In genomic region chr10:122883823-122884743, GRCm38 (mm10) we compare ENCODE assay signal across 8 mouse cellular contexts.
A peak's percentile ranks its signal among the peaks of the same experiment; 100 is the strongest.
DNase-seq lines count a peak whose midpoint lies in the region; ATAC-seq and TF ChIP-seq lines count a peak whose summit lies in the region.

No protein-coding gene starts in this region.

- H3K4me2 ChIP-seq in hindbrain, postnatal 0 days (ENCODE audit: low read depth, low read length): peak overlapping the region; percentile 38
- H3K4me2 ChIP-seq in myocyte (ENCODE audit: low read depth): peak overlapping the region; percentile 32

- whole genome bisulfite sequencing in hindbrain, postnatal 0 days: 2% methylated on average over 15 of the region's 15 CpGs

- no peak for TF ChIP-seq POLR2A in myocyte (IDR thresholded peaks at IDR 0.05; ENCODE audit: insufficient read length, low read depth)

- no peak overlapping the region for H3K4me3 ChIP-seq in hindbrain, postnatal 0 days (ENCODE audit: low read length)
- no peak overlapping the region for H3K4me3 ChIP-seq in myocyte

- H3K36me3 ChIP-seq in hindbrain, postnatal 0 days (ENCODE audit: insufficient read depth, low read length): no peaks in the 10 kb centered on the region
- H3K36me3 ChIP-seq in myocyte (ENCODE audit: control insufficient read depth, insufficient read depth): no peaks in the 10 kb centered on the region

- H3K9me3 ChIP-seq in hindbrain, postnatal 0 days (ENCODE audit: low read length): no peaks in the 10 kb centered on the region

- H3K27ac ChIP-seq in hindbrain, postnatal 0 days: peak overlapping the region; percentile 92

- no peak overlapping the region for H3ac ChIP-seq in myocyte (ENCODE audit: control insufficient read depth, insufficient read length)

- H3K9ac ChIP-seq in hindbrain, postnatal 0 days (replicated peaks; ENCODE audit: low read length): peak overlapping the region; percentile 39

- H3K79me2 ChIP-seq in myocyte (ENCODE audit: control insufficient read depth, insufficient read depth): no peaks in the 10 kb centered on the region

- no peaks in the 10 kb centered on the region for H3K27me3 ChIP-seq in hindbrain, postnatal 0 days (ENCODE audit: insufficient read depth, low read length)
- no peaks in the 10 kb centered on the region for H3K27me3 ChIP-seq in myocyte (ENCODE audit: control insufficient read depth, insufficient read depth, insufficient read length)

- ATAC-seq in hindbrain, postnatal 0 days: peak; percentile 88

- H3K4me1 ChIP-seq in hindbrain, postnatal 0 days (ENCODE audit: insufficient read depth, low read length): peaks cover 45% of the 10 kb centered on the region

- TF ChIP-seq CTCF in hindbrain, postnatal 0 days (IDR thresholded peaks at IDR 0.05; ENCODE audit: low read depth): peak; percentile 2; the same call in 1 of the 2 replicates

- DNase-seq in adrenal gland, adult 2 months: peak; percentile 36
- DNase-seq in adrenal gland, adult 8-10 months: no peak
- DNase-seq in embryo, embryonic 10.5 days (ENCODE audit: low spot score): peak; percentile 83
- peak; percentile 33 to 55 for DNase-seq in gastrocnemius, adult 8-10 months (ENCODE audit: low spot score in 2 of 2)
- DNase-seq in hindbrain, postnatal 0 days (ENCODE audit: low spot score): peak; percentile 93
- DNase-seq in left cerebral cortex, adult 18-20 months (ENCODE audit: low spot score in 2 of 2): peak; percentile 44 to 53
- DNase-seq in thymus, postnatal 36 days: no peak

TF ChIP-seq in myocyte, 11 proteins besides CTCF, POLR2A, EP300 and RAD21:
- TF ChIP-seq E2F4 (IDR thresholded peaks at IDR 0.05; ENCODE audit: insufficient read depth): no peak
- peak in 1 of 3 experiments; percentile 34 for TF ChIP-seq MYOG (IDR thresholded peaks at IDR 0.05; ENCODE audit: control insufficient read depth in 1 of 3, insufficient read depth in 1 of 3, insufficient read length in 2 of 3, low read depth in 2 of 3)
- no peak for TF ChIP-seq MAX (IDR thresholded peaks at IDR 0.05; ENCODE audit: low read depth)
- TF ChIP-seq REST (IDR thresholded peaks at IDR 0.05; ENCODE audit: insufficient read depth, insufficient read length): no peak
- TF ChIP-seq TCF3 (IDR thresholded peaks at IDR 0.05; ENCODE audit: insufficient read length, low read depth): no peak
- no peak for TF ChIP-seq CEBPB (IDR thresholded peaks at IDR 0.05; ENCODE audit: insufficient read depth, poor library complexity, severe bottlenecking)
- TF ChIP-seq MYOD1 (IDR thresholded peaks at IDR 0.05; ENCODE audit: control insufficient read depth in 1 of 3, insufficient read length in 2 of 3, low read depth in 2 of 3): peak in 2 of 3 experiments; percentile 60 to 62
- no peak for TF ChIP-seq TCF12 (IDR thresholded peaks at IDR 0.05; ENCODE audit: insufficient read depth, poor library complexity, severe bottlenecking)
- TF ChIP-seq USF1 (IDR thresholded peaks at IDR 0.05; ENCODE audit: low read depth): no peak
- TF ChIP-seq SRF (IDR thresholded peaks at IDR 0.05; ENCODE audit: control insufficient read depth, insufficient read length, low read depth): no peak
- no peak for TF ChIP-seq POLR2AphosphoS2 (IDR thresholded peaks at IDR 0.05; ENCODE audit: insufficient read length, low read depth)

Comparison
In these comparisons a context has a peak if more than half of its experiments do, and no peak if none do; other contexts are left out.
1. DNase-seq: peak in adrenal gland, adult 2 months (single experiment), embryo, embryonic 10.5 days (single experiment), gastrocnemius, adult 8-10 months (2 of 2), hindbrain, postnatal 0 days (single experiment) and left cerebral cortex, adult 18-20 months (2 of 2); none in adrenal gland, adult 8-10 months (single experiment) and thymus, postnatal 36 days (0 of 2).